Mouse (Mus musculus): ENCODE data around the gene Lsm7. TPM values are rescaled to one million over a fixed set of nuclear protein-coding genes. Genes with fewer than 3 reads are reported as not detected.
"Not testable (repeated sequence)": the region's sequence is repeated elsewhere in the genome, so short reads cannot be mapped to it uniquely, and the experiment has no call there.

Gene Lsm7
- polyA plus RNA-seq, 1 experiment from 2014 or later = 326 TPM

DNA sequence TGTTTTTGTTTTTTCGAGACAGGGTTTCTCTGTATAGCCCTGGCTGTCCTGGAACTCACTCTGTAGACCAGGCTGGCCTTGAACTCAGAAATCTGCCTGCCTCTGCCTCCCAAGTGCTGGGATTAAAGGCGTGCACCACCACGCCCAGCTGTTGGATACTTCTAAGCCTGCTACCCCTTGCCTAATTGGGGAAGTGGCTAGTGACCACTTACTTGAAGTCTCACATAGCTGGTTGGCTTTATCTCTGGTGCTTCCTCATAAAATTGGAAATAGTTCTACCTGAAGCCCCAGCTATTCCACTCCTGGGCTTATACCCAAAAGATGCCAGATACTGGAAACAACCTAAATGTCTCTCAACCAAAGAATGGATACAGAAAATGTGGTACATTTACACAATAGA, 38.7 kb downstream of the Lsm7 start:
- not testable (repeated sequence) for DNase-seq (ENCODE audit: low spot score); H3K27ac ChIP-seq (replicated peaks); H3K4me1 ChIP-seq; H3K4me3 ChIP-seq; H3K9me3 ChIP-seq (replicated peaks); H3K36me3 ChIP-seq
- 84% methylated on average over 3 of the region's 3 CpGs for WGBS
- peaks cover 23% of the 10 kb centered on the region for H3K27me3 ChIP-seq (ENCODE audit: low read depth, poor library complexity, severe bottlenecking)

DNA sequence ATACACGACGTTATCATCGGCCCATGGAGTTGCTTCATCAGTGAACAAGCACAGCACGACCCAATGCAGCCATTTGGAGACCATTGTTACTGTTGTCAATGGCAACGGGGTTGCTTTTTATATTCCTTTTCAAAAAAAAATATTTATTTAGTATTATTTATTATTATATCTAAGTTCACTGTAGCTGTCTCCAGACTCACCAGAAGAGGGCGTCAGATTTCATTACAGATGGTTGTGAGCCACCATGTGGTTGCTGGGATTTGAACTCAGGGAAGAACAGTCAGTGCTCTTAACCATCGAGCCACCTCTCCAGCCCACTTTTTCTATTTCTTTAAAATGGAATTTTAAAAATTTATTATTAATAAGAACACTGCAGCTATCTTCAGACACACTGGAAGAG, 40.2 kb downstream of the Lsm7 start:
- Histone ChIP-seq H3K27ac (replicated peaks) (no peak overlapping the region), H3K4me3 (no peak overlapping the region), H3K4me1 (peaks cover 8% of the 10 kb centered on the region), H3K9me3 (replicated peaks) (no peaks in the 10 kb centered on the region), H3K36me3 (no peaks in the 10 kb centered on the region), H3K27me3 (ENCODE audit: low read depth, poor library complexity, severe bottlenecking) (peaks cover 38% of the 10 kb centered on the region)
- DNase-seq (ENCODE audit: low spot score) = no peak
- WGBS = 73% methylated on average over 7 of the region's 7 CpGs

DNA sequence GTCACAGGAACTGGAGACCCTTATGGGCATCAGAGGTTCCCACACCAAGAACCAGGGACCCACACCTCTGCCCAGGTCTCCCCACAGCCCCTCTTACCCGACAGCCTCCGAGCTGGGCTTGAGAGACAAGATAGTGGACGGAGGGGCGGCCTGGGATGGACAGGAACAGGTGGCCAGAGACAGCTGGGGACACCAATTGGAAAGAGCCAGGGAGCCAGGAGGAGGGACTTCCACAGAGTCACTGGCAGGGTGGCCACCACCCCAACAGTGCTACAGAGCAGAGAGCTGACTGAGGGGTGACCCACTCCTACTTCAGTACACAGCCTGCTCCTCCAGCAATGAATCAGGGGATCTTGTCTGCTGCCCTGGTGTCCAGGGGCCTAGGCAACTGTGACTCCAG, 41.6 kb downstream of the Lsm7 start, which contains the start of gene Jsrp1:
Jsrp1 (minus strand) TSS at position 133 of the 400 bp plus-strand sequence.
- Histone ChIP-seq H3K27ac (replicated peaks) (no peak within 1 kb of the TSS), H3K4me1 (peaks cover 19% of the 10 kb centered on the region), H3K4me3 (no peak within 1 kb of the TSS), H3K9me3 (replicated peaks) (no peaks in the 10 kb centered on the region), H3K27me3 (ENCODE audit: low read depth, poor library complexity, severe bottlenecking) (peaks cover 52% of the 10 kb centered on the region), H3K36me3 (no peaks in the 10 kb centered on the region)
- WGBS = 76% methylated on average over 4 of the region's 4 CpGs
- no peak for DNase-seq (ENCODE audit: low spot score)

DNA sequence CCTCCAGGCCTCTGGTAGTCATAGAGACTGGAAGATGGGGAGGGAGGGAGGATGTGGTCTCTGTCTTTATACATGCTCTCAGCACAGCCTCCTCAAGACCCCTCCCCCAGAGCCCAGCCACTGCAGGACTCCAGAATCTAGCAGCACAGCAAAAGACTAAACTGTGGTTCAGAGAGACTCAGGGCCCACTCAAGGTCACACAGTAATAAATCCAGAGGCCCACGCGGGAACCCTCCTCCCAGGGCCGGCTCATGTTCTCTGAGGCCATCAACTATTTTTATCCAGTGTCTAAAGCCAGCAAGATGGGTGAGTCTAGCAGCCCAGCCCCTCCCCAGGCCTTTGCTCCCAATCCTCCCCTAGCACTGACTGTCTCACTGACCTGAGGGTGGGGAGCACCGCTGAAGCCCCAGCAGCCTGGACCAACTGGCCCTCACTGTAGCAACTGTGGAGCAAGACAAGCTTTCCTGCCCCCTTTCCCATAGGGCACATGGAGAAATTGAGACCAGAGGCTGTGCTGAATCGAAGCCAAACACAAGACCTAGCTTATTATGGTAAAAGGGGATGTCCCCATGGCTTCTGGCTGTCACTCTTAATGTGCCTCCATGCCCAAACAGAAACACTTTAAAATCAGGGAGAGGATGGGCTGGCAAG, 42.5 kb downstream of the Lsm7 start:
- WGBS = 64% methylated on average over 5 of the region's 5 CpGs
- no peak overlapping the region for H3K4me3 ChIP-seq
- H3K27me3 ChIP-seq (ENCODE audit: low read depth, poor library complexity, severe bottlenecking) = peaks cover 60% of the 10 kb centered on the region
- no peak for DNase-seq (ENCODE audit: low spot score)
- no peaks in the 10 kb centered on the region for H3K9me3 ChIP-seq (replicated peaks)
- H3K36me3 ChIP-seq = no peaks in the 10 kb centered on the region
- peaks cover 28% of the 10 kb centered on the region for H3K4me1 ChIP-seq
- H3K27ac ChIP-seq (replicated peaks) = no peak overlapping the region

DNA sequence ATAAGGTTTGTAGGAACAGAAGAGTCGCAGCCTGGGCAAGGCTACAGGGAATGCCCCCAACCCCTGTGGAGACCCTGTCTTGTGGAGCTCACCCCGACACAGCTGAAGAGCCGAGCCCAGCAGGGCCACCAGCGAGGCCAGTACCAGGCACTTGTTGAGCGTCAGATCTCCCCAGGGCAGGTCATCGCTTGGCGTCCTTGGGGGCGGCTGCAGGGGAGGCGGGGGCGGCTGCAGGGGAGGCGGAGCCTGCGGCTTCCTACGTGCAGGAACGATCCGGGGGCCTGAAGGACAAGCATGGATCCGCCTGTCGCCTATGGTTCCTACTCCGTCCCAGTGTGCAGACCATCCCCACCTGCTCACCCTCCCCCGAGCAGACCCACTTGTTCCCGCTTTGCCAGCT, 44.9 kb downstream of the Lsm7 start:
- Histone ChIP-seq H3K4me3 (peak overlapping the region; percentile 36), H3K9me3 (replicated peaks) (no peaks in the 10 kb centered on the region), H3K4me1 (peaks cover 50% of the 10 kb centered on the region), H3K36me3 (peaks cover 7% of the 10 kb centered on the region), H3K27ac (replicated peaks) (0 out of 2 replicates have a peak overlapping the region, but pooled peaks have one; percentile 23), H3K27me3 (ENCODE audit: low read depth, poor library complexity, severe bottlenecking) (peaks cover 84% of the 10 kb centered on the region)
- no peak for DNase-seq (ENCODE audit: low spot score)
- 4% methylated on average over 20 of the region's 20 CpGs for WGBS

DNA sequence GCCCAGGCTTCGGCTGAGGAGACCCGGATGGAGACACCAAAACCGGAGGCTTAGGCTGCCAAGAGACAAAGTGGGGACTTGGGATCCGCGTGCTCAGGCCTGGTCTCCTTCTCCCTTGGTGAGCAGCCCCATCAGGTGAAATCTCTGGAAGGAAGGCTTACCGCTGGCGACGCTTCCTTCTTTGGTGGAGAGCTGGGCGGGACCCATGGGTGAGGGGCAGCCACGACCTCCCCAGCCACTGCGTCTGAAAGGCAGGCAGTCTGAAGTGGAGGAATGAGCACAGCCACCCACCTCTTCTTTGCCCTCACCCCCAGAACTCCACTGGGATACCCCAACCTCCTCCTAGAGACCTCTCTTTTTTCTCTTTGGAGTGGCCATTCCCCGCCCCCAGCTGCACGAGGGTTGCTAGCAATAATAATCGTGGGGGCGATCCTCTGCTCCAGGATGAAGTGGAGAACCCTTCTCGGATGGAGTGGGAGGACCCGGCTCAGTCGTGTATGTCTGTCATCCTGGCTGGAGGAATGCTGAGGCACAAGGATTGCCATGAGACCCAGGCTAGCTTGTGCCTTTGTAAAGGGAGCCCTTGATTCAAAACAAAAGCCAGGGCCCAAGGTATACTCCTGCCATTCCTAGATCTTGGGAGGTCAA, 45.9 kb downstream of the Lsm7 start:
- H3K4me1 ChIP-seq = peaks cover 55% of the 10 kb centered on the region
- peak overlapping the region; percentile 67 for H3K4me3 ChIP-seq
- DNase-seq (ENCODE audit: low spot score) = peak; percentile 46
- peak overlapping the region; percentile 65 for H3K27ac ChIP-seq (replicated peaks)
- H3K9me3 ChIP-seq (replicated peaks) = no peaks in the 10 kb centered on the region
- 6% methylated on average over 18 of the region's 18 CpGs for WGBS
- peaks cover 87% of the 10 kb centered on the region for H3K27me3 ChIP-seq (ENCODE audit: low read depth, poor library complexity, severe bottlenecking)
- H3K36me3 ChIP-seq = peaks cover 17% of the 10 kb centered on the region

DNA sequence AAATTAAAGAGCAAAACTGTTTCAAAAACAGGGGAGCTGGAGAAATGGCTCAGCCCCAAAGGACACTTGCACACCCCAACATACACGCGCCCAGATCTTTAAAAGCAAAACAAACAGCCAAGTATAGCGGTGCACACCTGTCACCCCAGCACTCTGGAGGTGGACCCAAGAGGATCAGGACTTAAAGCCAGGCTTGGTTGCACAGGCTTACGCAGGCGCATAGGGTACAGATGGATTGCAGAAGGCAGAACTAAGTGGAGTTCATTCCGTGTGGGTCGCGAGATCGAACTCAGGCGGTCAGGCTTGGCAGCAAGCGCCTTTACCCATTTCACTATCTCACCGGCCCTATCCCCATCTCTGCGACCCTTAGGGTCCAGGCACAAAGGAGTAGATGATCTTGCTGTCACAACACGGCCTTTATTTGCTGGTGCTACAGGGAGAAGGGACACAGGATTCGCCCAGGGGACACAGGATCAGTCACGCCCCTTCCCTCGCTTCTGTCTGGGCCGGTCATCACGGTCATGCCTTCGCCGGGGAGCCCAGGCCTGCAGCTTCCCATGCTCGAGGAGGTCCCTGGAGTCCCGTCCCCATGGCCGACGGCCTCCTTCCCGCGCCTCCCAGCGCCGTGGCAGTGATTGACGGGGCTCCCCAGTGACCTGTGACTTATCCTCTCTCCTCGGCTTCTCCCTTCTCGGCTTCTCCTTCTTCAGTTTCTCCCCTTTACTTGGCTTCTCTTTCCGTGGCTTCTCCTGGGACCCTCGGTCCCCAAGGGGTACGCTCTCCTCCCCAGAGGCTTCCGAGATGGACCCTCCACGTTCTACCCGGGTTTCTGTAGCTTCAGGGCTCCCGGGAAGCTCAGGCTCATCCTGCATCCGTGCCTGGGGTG, 46.7 kb downstream of the Lsm7 start:
- H3K9me3 ChIP-seq (replicated peaks) = no peaks in the 10 kb centered on the region
- WGBS = 19% methylated on average over 40 of the region's 40 CpGs
- H3K27me3 ChIP-seq (ENCODE audit: low read depth, poor library complexity, severe bottlenecking) = peaks cover 83% of the 10 kb centered on the region
- DNase-seq (ENCODE audit: low spot score) = peak; percentile 49
- H3K4me1 ChIP-seq = peaks cover 55% of the 10 kb centered on the region
- H3K27ac ChIP-seq (replicated peaks) = peak overlapping the region; percentile 65
- peaks cover 25% of the 10 kb centered on the region for H3K36me3 ChIP-seq
- H3K4me3 ChIP-seq = peak overlapping the region; percentile 67

DNA sequence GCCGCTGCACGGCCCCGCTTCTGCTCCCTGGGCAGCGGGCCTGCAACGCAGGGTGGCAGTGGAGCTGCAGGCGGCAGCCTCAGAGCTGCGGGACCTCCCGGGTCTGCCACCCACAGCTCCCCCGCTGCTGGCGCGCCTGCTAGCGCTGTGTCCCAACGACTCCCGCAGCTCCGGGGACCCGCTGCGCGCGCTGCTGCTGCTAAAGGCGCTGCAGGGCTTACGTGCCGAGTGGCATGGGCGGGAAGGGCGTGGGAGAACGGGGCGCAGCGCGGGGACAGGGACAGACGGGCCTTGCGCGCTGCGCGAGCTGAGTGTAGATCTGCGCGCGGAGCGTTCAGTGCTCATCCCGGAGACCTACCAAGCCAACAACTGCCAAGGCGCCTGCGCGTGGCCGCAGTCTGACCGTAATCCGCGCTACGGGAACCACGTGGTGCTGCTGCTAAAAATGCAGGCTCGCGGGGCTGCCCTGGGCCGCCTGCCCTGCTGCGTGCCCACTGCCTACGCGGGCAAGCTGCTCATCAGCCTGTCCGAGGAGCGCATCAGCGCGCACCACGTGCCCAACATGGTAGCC, 47.9 kb downstream of the Lsm7 start:
- WGBS = under 1% methylated on average over 58 of the region's 58 CpGs
- peak; percentile 83 for DNase-seq (ENCODE audit: low spot score)
- peaks cover 55% of the 10 kb centered on the region for H3K4me1 ChIP-seq
- H3K9me3 ChIP-seq (replicated peaks) = no peaks in the 10 kb centered on the region
- peaks cover 73% of the 10 kb centered on the region for H3K27me3 ChIP-seq (ENCODE audit: low read depth, poor library complexity, severe bottlenecking)
- H3K27ac ChIP-seq (replicated peaks) = peak overlapping the region; percentile 83
- peaks cover 37% of the 10 kb centered on the region for H3K36me3 ChIP-seq
- H3K4me3 ChIP-seq = peak overlapping the region; percentile 67

DNA sequence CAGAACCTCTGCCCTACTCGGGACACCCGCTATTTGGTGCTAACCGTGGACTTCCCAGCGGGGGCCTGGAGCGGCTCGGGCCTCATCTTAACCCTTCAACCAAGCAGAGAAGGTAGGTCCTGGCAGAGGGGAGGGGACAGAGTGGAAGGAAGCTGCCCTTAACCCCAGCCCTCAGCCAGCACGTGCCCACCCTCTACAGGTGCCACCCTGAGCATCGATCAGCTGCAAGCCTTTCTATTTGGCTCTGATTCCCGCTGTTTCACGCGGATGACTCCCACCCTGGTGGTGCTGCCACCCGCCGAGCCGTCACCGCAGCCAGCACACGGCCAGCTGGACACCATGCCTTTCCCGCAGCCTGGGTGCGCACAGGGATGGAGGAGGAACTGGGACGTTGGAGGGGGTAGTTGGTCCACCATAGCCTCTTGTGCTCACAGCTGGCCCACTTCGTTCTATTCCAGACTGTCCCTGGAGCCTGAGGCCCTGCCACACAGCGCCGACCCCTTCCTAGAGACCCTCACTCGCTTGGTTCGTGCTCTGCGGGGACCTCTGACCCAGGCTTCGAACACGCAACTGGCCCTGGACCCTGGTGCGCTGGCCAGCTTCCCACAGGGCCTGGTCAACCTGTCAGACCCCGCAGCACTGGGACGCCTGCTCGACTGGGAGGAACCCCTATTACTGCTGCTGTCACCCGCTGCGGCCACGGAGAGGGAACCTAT, 48.5 kb downstream of the Lsm7 start:
- WGBS = 40% methylated on average over 34 of the region's 34 CpGs
- peak overlapping the region; percentile 67 for H3K4me3 ChIP-seq
- H3K9me3 ChIP-seq (replicated peaks) = no peaks in the 10 kb centered on the region
- H3K27ac ChIP-seq (replicated peaks) = peak overlapping the region; percentile 83
- peaks cover 55% of the 10 kb centered on the region for H3K4me1 ChIP-seq
- peaks cover 66% of the 10 kb centered on the region for H3K27me3 ChIP-seq (ENCODE audit: low read depth, poor library complexity, severe bottlenecking)
- DNase-seq (ENCODE audit: low spot score) = no peak
- peaks cover 43% of the 10 kb centered on the region for H3K36me3 ChIP-seq

DNA sequence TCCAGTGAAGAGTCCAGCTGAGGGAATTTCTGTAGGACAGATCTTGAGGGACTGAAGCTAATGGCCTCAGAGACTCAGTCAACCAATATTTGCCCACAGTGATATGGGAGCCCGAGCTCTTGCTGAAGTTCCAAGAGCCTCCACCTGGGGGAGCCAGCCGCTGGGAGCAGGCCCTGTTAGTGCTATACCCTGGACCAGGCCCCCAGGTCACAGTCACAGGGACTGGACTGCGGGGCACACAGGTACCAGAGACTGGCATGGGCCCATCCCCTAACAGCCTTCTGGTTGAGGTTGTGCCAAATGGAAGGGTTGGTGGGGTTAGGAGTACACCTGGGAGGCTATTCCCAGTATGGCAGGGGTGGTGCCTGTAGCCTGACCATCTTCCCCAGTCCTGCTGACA, 49.1 kb downstream of the Lsm7 start:
- Histone ChIP-seq H3K27me3 (ENCODE audit: low read depth, poor library complexity, severe bottlenecking) (peaks cover 61% of the 10 kb centered on the region), H3K27ac (replicated peaks) (no peak overlapping the region), H3K9me3 (replicated peaks) (no peaks in the 10 kb centered on the region), H3K4me3 (peak overlapping the region; percentile 67), H3K36me3 (peaks cover 49% of the 10 kb centered on the region), H3K4me1 (peaks cover 57% of the 10 kb centered on the region)
- WGBS = 17% methylated on average over 3 of the region's 3 CpGs
- DNase-seq (ENCODE audit: low spot score) = peak; percentile 83

DNA sequence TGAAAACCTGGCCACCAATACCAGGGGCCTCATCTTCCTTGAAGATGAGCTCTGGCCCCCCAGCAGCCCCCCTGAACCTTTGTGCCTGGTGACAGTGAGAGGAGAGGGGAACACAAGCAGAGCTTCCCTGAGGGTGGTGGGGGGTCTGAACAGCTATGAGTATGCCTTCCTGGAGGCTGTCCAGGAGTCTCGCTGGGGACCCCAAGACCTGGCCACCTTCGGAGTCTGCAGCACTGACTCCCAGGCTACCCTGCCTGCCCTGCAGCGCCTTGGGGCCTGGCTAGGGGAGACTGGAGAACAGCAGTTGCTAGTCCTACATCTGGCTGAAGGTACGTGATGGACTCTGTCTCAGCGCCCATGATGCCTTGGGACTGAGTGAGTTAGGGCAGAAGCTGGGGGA, 49.7 kb downstream of the Lsm7 start:
- 94% methylated on average over 5 of the region's 5 CpGs for WGBS
- H3K27ac ChIP-seq (replicated peaks) = no peak overlapping the region
- 0 out of 2 replicates have a peak overlapping the region, but pooled peaks have one; percentile 67 for H3K4me3 ChIP-seq
- peaks cover 55% of the 10 kb centered on the region for H3K36me3 ChIP-seq
- H3K4me1 ChIP-seq = peaks cover 60% of the 10 kb centered on the region
- H3K27me3 ChIP-seq (ENCODE audit: low read depth, poor library complexity, severe bottlenecking) = peaks cover 55% of the 10 kb centered on the region
- H3K9me3 ChIP-seq (replicated peaks) = no peaks in the 10 kb centered on the region
- no peak for DNase-seq (ENCODE audit: low spot score)

DNA sequence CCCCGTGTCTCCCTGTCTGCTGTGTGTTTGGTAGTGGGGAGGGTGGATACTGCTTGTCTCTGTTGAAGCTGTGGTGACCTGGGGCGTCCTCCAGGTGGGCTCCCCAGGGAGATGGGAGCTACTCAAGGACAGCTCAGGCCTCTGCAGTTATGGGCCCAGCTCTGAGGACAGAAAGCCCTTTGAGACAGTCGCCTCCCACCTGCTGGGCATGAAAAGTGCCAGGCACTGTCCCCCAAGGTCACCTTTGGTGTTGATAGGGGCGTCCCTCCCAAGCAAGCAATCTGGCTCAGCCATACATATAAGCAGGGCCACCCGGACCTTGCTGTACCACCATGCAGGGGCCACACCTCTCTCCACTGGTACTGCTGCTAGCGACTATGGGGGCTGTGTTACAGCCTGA, 50.1 kb downstream of the Lsm7 start, which contains the start of gene Amh:
Amh (plus strand) TSS at position 328 of the 400 bp plus-strand sequence.
- H3K4me3 ChIP-seq = peak within 1 kb of the TSS; percentile 67
- peaks cover 59% of the 10 kb centered on the region for H3K36me3 ChIP-seq
- no peak within 1 kb of the TSS for H3K27ac ChIP-seq (replicated peaks)
- WGBS = 75% methylated on average over 6 of the region's 6 CpGs
- DNase-seq (ENCODE audit: low spot score) = no peak
- H3K9me3 ChIP-seq (replicated peaks) = no peaks in the 10 kb centered on the region
- peaks cover 60% of the 10 kb centered on the region for H3K4me1 ChIP-seq
- H3K27me3 ChIP-seq (ENCODE audit: low read depth, poor library complexity, severe bottlenecking) = peaks cover 50% of the 10 kb centered on the region

Measured in midbrain, embryonic 10.5 days (tissue).